Mouse (Mus musculus): ENCODE results near the gene Phlpp1.

DNA sequence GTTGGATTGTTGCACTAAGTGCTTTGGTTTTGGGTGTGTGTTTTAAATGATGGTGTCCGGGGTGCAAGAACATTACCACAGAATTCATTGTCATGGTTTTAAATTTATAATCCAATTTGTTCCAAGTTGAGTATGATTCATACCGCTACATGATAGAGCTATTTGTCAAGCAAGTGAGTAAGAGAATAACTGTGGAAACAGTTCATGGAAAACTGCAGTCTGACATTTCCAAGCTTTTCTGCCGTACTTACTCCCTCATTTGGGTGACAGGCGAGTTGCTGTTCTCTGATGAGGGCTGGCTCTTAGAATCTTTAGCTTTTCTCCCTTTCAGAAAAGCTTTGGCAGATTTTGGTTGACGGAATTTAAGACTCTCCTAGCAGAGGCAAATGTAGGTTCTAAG lies 117.5 kb downstream of the Phlpp1 start:
- no peak for TF ChIP-seq POLR2A (IDR thresholded peaks at IDR 0.05; ENCODE audit: extremely low read depth, insufficient read depth, low read length)
- no peak for TF ChIP-seq CTCF (IDR thresholded peaks at IDR 0.05; ENCODE audit: extremely low read depth, insufficient read depth, low read length)

Measured in cortical plate, adult 2 months (tissue).